Mouse (Mus musculus) heart, adult 2 months (tissue): Measurements from ENCODE around the gene Trpc6. TPM values are rescaled to one million over a fixed set of nuclear protein-coding genes. Genes with fewer than 3 reads are reported as not detected.
A peak's percentile ranks its signal among the peaks of the same experiment; 100 is the strongest.

Experiments used
- DNase-seq, 2 experiments: peaks; one replicate each; pipeline ENCODE4 v3.0.0; 2021
- H3K27ac ChIP-seq: fragments of 200-600 bp; 2 replicates; pipeline ENCODE4 v1.8.1; 2022
- H3K27me3 ChIP-seq: fragments of 200-500 bp; 2 replicates; pipeline ENCODE4 v1.6.1; 2012; ENCODE audit warnings: mild to moderate bottlenecking, low read length, inconsistent platforms, mixed read lengths; ENCODE audit not compliant: control insufficient read depth, insufficient read depth
- H3K36me3 ChIP-seq: fragments of 200-500 bp; 2 replicates; pipeline ENCODE4 v1.6.1; 2012; ENCODE audit warnings: low read length, inconsistent platforms; ENCODE audit not compliant: control insufficient read depth, insufficient read depth
- H3K4me1 ChIP-seq: fragments of 200-500 bp; 2 replicates; pipeline ENCODE4 v1.6.1; 2011; ENCODE audit warnings: low read length; ENCODE audit not compliant: control insufficient read depth, insufficient read depth
- H3K4me3 ChIP-seq: fragments of 200-600 bp; 2 replicates; pipeline ENCODE4 v1.8.1; 2022
- H3K79me2 ChIP-seq: fragments of 200-500 bp; replicated peaks from 2 replicates; pipeline ENCODE4 v1.6.1; 2012; ENCODE audit warnings: mild to moderate bottlenecking, inconsistent platforms, low read length, moderate library complexity, mixed read lengths; ENCODE audit not compliant: control insufficient read depth, insufficient read depth
- H3K9ac ChIP-seq: fragments of 200-500 bp; 2 replicates; pipeline ENCODE4 v1.6.1; 2012; ENCODE audit warnings: low read depth, mild to moderate bottlenecking, control low read depth, inconsistent platforms, low read length, mixed read lengths
- CTCF ChIP-seq: fragments of 200-600 bp; IDR thresholded peaks from 2 replicates; pipeline ENCODE4 v1.8.1; 2022; ENCODE audit warnings: antibody characterized with exemption, mild to moderate bottlenecking, moderate library complexity
- EP300 ChIP-seq: fragments of 200-500 bp; IDR thresholded peaks from 2 replicates; pipeline ENCODE4 v1.6.1; 2011; ENCODE audit warnings: low read depth, low read length, control low read depth; ENCODE audit not compliant: insufficient read depth
- POLR2A ChIP-seq: fragments of 200-500 bp; IDR thresholded peaks from 2 replicates; pipeline ENCODE4 v1.6.1; 2011; ENCODE audit warnings: mild to moderate bottlenecking, low read depth, low read length, control low read depth; ENCODE audit not compliant: insufficient read depth
- WGBS: fragments of 180-500 bp; shearing (Covaris S2); methylation state at CpG from one replicate; pipeline ENCODE4 v1.1.7; 2018; 5-methylcytosine and 5-hydroxymethylcytosine counted together
- intact Hi-C: fragments of 180-260 bp; cut with DNase I; formaldehyde crosslinking; loops from one replicate; pipeline ENCODE4 v1.15.1; 2025
- long read RNA-seq: library from polyadenylated mRNA; stranded (forward); transcript quantifications from one replicate; pipeline ENCODE4 v2.0.0, GENCODE M21; 2021
- polyA plus RNA-seq: library from polyadenylated mRNA; depleted of rRNA; stranded (reverse); fragments of >200 nt; gene quantifications from 2 replicates; pipeline ENCODE4 v1.2.3, GENCODE M21; 2012; rRNA removed
- total RNA-seq, 2 experiments: library from RNA; stranded (reverse); gene quantifications; 2 replicates each; pipeline ENCODE4 v1.2.3; 2021

Gene Trpc6
- total RNA-seq (1 to 10 TPM in 1 of 2 experiments, under 1 TPM in 1; 0.26 to 1.2 TPM), polyA plus RNA-seq (0.09 and 0.12 TPM in 2 replicates)
- long read RNA-seq: 0 reads

DNA sequence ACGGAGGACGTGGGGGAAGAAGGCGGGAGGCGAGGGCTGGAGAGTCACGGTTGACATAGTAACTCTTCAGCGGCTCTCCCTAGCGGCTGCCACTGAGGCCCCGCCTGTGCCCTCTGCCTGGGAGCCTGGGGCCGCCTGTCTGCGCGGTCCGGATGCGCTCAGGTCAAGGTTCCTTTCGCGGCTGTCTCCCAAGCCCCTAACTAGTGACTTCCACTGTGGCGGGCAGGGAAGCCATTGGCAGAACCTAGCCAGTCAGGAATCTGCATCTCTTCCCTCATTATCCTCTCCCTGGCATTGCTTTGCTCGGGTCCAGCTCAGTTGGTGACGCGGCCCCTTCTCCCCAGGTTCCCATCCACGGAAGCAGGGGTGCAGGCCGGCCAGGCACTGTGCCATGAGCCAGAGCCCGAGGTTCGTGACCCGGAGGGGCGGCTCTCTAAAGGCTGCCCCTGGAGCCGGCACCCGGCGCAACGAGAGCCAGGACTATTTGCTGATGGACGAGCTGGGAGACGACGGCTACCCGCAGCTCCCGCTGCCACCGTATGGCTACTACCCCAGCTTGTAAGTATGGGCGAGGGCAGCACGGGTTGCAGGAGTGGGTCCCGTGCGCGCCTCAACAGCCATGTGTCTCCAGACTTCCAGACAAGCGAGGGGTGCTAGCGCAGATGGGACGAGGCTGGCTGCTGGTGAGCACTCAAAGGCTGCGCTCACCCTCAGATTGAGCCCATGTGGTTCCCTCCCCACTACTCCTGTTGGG, at the start of gene Trpc6:
TSS of gene Trpc6 (plus strand) at position 102 of the 754 bp plus-strand sequence.
- Histone ChIP-seq H3K4me3 (peak within 1 kb of the TSS; percentile 7), H3K79me2 (no peaks in the 10 kb centered on the region), H3K36me3 (no peaks in the 10 kb centered on the region), H3K4me1 (peaks cover 1% of the 10 kb centered on the region; the same call in 1 of the 2 replicates), H3K9ac (no peak within 1 kb of the TSS), H3K27me3 (peaks cover 3% of the 10 kb centered on the region), H3K27ac (no peak within 1 kb of the TSS)
- WGBS: 1% methylated on average over 44 of the region's 44 CpGs
- intact Hi-C loops: no loop called here
- TF ChIP-seq POLR2A (no peak), CTCF (no peak), EP300 (no peak)
- DNase-seq: peak; percentile 3 to 20

DNA sequence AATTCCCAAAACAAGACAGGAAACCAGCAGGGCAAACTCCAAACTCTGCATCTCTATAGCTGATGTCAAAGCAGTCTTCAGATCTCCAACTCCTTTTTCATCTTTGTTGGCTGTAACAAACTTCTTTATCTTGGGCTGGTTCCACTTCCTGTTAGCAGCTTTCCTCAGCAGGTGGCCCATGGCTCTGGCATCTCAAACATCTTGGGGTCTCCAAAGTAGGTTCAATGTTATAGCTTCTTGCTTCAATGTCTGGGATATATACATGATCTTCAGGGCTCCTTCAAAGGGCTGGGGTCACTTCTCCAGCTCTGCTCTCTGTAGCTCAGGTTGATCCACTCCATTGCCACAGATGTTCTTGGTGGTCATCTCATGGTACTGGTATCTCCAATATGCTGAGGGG, 23.0 kb upstream of the Trpc6 start:
- no peak for DNase-seq
- H3K27me3 ChIP-seq: no peaks in the 10 kb centered on the region
- no peaks in the 10 kb centered on the region for H3K79me2 ChIP-seq
- no peaks in the 10 kb centered on the region for H3K4me1 ChIP-seq
- H3K36me3 ChIP-seq: no peaks in the 10 kb centered on the region
- no peak overlapping the region for H3K4me3 ChIP-seq
- TF ChIP-seq CTCF: no peak
- TF ChIP-seq POLR2A: no peak
- TF ChIP-seq EP300: no peak
- no peak overlapping the region for H3K9ac ChIP-seq
- intact Hi-C loops: no loop called here
- H3K27ac ChIP-seq: no peak overlapping the region

DNA sequence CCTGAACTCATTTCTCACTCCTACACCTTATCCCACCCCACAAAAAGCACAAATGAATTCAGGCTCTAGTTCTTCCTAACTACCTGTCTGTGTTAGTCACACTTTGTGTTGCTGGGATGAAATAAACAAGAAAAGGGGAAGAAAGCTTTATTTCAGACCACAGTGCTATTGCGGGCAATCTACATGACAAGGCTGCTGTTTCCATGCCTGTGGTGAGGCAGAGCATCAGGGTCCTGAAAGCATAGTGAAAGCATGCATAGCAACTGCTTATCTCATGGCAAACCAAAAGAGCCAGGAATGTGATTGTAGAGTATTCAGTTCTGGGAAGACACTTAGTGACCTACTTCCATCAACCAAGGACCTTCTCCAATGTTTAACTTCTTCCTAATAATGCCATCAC, 10.3 kb upstream of the Trpc6 start:
- intact Hi-C loops: no loop called here
- Histone ChIP-seq H3K36me3 (no peaks in the 10 kb centered on the region), H3K79me2 (no peaks in the 10 kb centered on the region), H3K27ac (no peak overlapping the region), H3K9ac (no peak overlapping the region), H3K27me3 (no peaks in the 10 kb centered on the region), H3K4me3 (no peak overlapping the region), H3K4me1 (no peaks in the 10 kb centered on the region)
- TF ChIP-seq POLR2A: no peak
- no peak for TF ChIP-seq CTCF
- no peak for TF ChIP-seq EP300
- 90% methylated on average over 1 of the region's 1 CpGs for WGBS
- DNase-seq: no peak

DNA sequence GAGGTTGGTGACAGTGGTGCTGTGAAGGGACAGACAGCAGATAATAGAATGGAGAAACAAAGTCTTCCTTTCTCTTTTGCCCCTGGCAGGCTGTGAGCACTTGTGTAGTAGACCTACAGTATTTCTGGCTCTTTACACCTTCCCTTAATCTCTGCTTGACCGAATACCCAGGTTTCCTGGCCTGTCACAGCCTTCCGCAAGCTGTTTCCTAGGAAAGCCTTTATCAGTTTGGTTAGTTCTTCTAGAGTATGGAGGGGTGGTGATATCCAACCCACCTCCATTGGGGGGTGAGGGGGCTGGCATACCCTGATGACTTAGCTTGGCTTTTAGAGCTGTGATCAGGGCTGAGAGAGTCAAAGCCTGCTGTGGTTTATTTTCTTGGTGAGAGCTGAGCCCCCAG, 1.3 kb downstream of the Trpc6 start:
- H3K79me2 ChIP-seq: no peaks in the 10 kb centered on the region
- intact Hi-C loops: no loop called here
- no peak for DNase-seq
- H3K27me3 ChIP-seq: peaks cover 3% of the 10 kb centered on the region
- no peaks in the 10 kb centered on the region for H3K36me3 ChIP-seq
- no peak for TF ChIP-seq POLR2A
- no peak for TF ChIP-seq CTCF
- no peak for TF ChIP-seq EP300
- no peak overlapping the region for H3K27ac ChIP-seq
- H3K9ac ChIP-seq: no peak overlapping the region
- peaks cover 1% of the 10 kb centered on the region; the same call in 1 of the 2 replicates for H3K4me1 ChIP-seq
- no peak overlapping the region for H3K4me3 ChIP-seq
- 35% methylated on average over 2 of the region's 2 CpGs for WGBS

DNA sequence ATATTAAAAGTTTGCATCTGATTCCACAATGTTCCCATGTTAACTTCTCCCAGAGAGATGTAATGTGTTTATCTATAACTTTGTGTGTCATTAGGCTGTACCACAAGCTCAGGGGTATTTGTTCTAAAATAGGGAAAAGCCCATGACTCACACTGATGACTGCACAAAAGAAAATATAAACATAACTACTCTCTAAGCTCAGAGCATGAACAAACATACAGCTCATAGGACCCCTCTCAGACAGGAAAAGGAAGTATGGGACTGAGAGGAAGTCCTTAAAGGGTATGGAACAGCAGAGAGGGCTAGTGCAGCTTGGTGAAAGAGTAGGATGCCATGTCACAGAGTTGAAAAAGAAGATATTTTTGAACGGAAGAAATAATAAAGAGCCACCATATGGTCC, 14.6 kb downstream of the Trpc6 start:
- no peak for DNase-seq
- intact Hi-C loops: no loop called here
- WGBS: 38% methylated on average over 1 of the region's 1 CpGs

DNA sequence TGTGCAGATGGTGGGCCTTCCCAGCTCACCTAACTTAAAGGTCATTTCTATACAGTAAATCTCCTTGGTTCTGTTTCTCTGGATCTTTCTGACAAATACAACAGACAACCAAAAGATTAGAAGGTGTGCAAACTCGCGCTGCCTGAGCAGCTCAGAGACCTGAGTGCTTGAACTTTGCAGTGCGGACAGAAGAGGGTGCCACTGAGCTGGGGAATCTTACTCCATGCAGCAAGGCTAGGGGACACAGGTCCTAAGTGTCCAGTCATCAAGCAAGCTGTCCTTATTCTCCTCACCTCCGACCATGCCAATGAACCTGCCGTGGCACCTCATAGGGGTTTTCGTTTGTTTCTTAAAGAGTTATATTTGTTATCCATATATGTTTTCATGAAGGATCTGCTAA, 48.7 kb downstream of the Trpc6 start:
- Histone ChIP-seq H3K4me1 (no peaks in the 10 kb centered on the region), H3K27me3 (no peaks in the 10 kb centered on the region), H3K4me3 (no peak overlapping the region), H3K36me3 (no peaks in the 10 kb centered on the region), H3K27ac (no peak overlapping the region), H3K9ac (no peak overlapping the region), H3K79me2 (no peaks in the 10 kb centered on the region)
- 60% methylated on average over 6 of the region's 6 CpGs for WGBS
- TF ChIP-seq POLR2A (no peak), CTCF (peak; percentile 29; the same call in 1 of the 2 replicates), EP300 (no peak)
- DNase-seq: no peak
- intact Hi-C loops: no loop called here

More for the DNA sequence above, 14.6 kb downstream of the Trpc6 start:
- TF ChIP-seq EP300: no peak
- TF ChIP-seq CTCF: no peak
- TF ChIP-seq POLR2A: no peak
- no peaks in the 10 kb centered on the region for H3K27me3 ChIP-seq
- H3K36me3 ChIP-seq: no peaks in the 10 kb centered on the region
- H3K4me3 ChIP-seq: no peak overlapping the region
- H3K79me2 ChIP-seq: no peaks in the 10 kb centered on the region
- no peaks in the 10 kb centered on the region for H3K4me1 ChIP-seq
- no peak overlapping the region for H3K27ac ChIP-seq
- H3K9ac ChIP-seq: no peak overlapping the region
